Mouse (Mus musculus) left cerebral cortex, postnatal 36 days (tissue): Measurements from ENCODE around the gene Exoc3l2. TPM values are rescaled to one million over a fixed set of nuclear protein-coding genes. Genes with fewer than 3 reads are reported as not detected.

Experiments used
- DNase-seq, 2 experiments: peaks; one replicate each; pipeline ENCODE4 v3.0.0; 2021 to 2022; ENCODE audit warnings: low spot score in 2 of 2, mixed read lengths in 1 of 2
- intact Hi-C: fragments of 180-260 bp; cut with DNase I; formaldehyde crosslinking; loops from one replicate; pipeline ENCODE4 v1.15.1; 2025
- total RNA-seq, 2 experiments: library from RNA; stranded (reverse); gene quantifications; 2 replicates each; pipeline ENCODE4 v1.2.3; 2021

Exoc3l2 gene
- total RNA-seq, 2 experiments from 2014 or later = 0.23 to 0.52 TPM

- intact Hi-C loops = loop anchor here (5.0 kb wide), 1 partner anchor 52 kb away; the partner anchor contains the start of genes Bloc1s3 and Trappc6a
- DNase-seq = no peak
Observed at GRCm38 (mm10) chr7:19455186-19455585, 7.9 kb upstream of the Exoc3l2 start.

GRCm38 (mm10) chr7:19455819-19456495 lies 7.2 kb upstream of the Exoc3l2 start:
- intact Hi-C loops = loop anchor here (5.0 kb wide), 1 partner anchor 51 kb away; the partner anchor contains the start of genes Bloc1s3 and Trappc6a
- DNase-seq = no peak

- intact Hi-C loops = loop anchor here (5.0 kb wide), 1 partner anchor 51 kb away; the partner anchor contains the start of genes Bloc1s3 and Trappc6a
- DNase-seq = peak in 1 of 2 experiments; percentile 25
Observed at GRCm38 (mm10) chr7:19456628-19457027, 6.5 kb upstream of the Exoc3l2 start.

- intact Hi-C loops = loop anchor here (5.0 kb wide), 1 partner anchor 50 kb away; the partner anchor contains the start of genes Bloc1s3 and Trappc6a
- peak in 1 of 2 experiments; percentile 21 for DNase-seq
Observed at GRCm38 (mm10) chr7:19457414-19458071, 5.6 kb upstream of the Exoc3l2 start.

GRCm38 (mm10) chr7:19458072-19458486 lies 5.1 kb upstream of the Exoc3l2 start:
- intact Hi-C loops = loop anchor here (5.0 kb wide), 1 partner anchor 49 kb away; the partner anchor contains the start of genes Bloc1s3 and Trappc6a
- DNase-seq = peak; percentile 32 to 43

- peak; percentile 63 to 77 for DNase-seq
- intact Hi-C loops = loop anchor here (5.0 kb wide), 1 partner anchor 49 kb away; the partner anchor contains the start of genes Bloc1s3 and Trappc6a
Observed at GRCm38 (mm10) chr7:19458591-19459111, 4.5 kb upstream of the Exoc3l2 start, which contains the start of gene Mark4. Gene Mark4 (minus strand): TSS chr7:19458821.

GRCm38 (mm10) chr7:19459144-19459870 lies 3.8 kb upstream of the Exoc3l2 start:
- intact Hi-C loops = loop anchor here (5.0 kb wide), 1 partner anchor 48 kb away; the partner anchor contains the start of genes Bloc1s3 and Trappc6a

GRCm38 (mm10) chr7:19460500-19460899 lies 2.6 kb upstream of the Exoc3l2 start:
- DNase-seq = no peak
- intact Hi-C loops = no loop called here

More at GRCm38 (mm10) chr7:19459144-19459870, 3.8 kb upstream of the Exoc3l2 start:
- no peak for DNase-seq

GRCm38 (mm10) chr7:19461488-19461887 lies 1.6 kb upstream of the Exoc3l2 start:
- intact Hi-C loops = no loop called here

GRCm38 (mm10) chr7:19462443-19462842 lies 688 bp upstream of the Exoc3l2 start:
- intact Hi-C loops = no loop called here
- no peak for DNase-seq

More at GRCm38 (mm10) chr7:19461488-19461887, 1.6 kb upstream of the Exoc3l2 start:
- DNase-seq = peak; percentile 52 to 70

- intact Hi-C loops = no loop called here
- DNase-seq = no peak
Observed at GRCm38 (mm10) chr7:19464367-19465307, 1.5 kb downstream of the Exoc3l2 start.

GRCm38 (mm10) chr7:19466602-19467145 lies 3.5 kb downstream of the Exoc3l2 start:
- no peak for DNase-seq
- intact Hi-C loops = no loop called here

- intact Hi-C loops = no loop called here
- DNase-seq = no peak
Observed at GRCm38 (mm10) chr7:19467638-19468037, 4.5 kb downstream of the Exoc3l2 start.

GRCm38 (mm10) chr7:19468279-19468678 lies 5.1 kb downstream of the Exoc3l2 start:
- intact Hi-C loops = no loop called here
- no peak for DNase-seq

- intact Hi-C loops = no loop called here
Observed at GRCm38 (mm10) chr7:19469404-19469803, 6.3 kb downstream of the Exoc3l2 start.

GRCm38 (mm10) chr7:19470308-19470707 lies 7.2 kb downstream of the Exoc3l2 start:
- DNase-seq = no peak
- intact Hi-C loops = no loop called here

More at GRCm38 (mm10) chr7:19469404-19469803, 6.3 kb downstream of the Exoc3l2 start:
- DNase-seq = no peak

- no peak for DNase-seq
- intact Hi-C loops = no loop called here
Observed at GRCm38 (mm10) chr7:19472403-19472802, 9.3 kb downstream of the Exoc3l2 start.

- DNase-seq = peak; percentile 81 to 88
- intact Hi-C loops = no loop called here
Observed at GRCm38 (mm10) chr7:19473875-19474443, 10.8 kb downstream of the Exoc3l2 start.
